8 mouse cellular contexts compared by ENCODE assay signal in genomic region chr1:30584806-30585205, GRCm38 (mm10).
DNase-seq lines count a peak whose midpoint lies in the region; ATAC-seq lines count a peak whose summit lies in the region.

No protein-coding gene starts in this region.

- no peaks in the 10 kb centered on the region for H3K27me3 ChIP-seq in hindbrain, embryonic 13.5 days
- H3K27me3 ChIP-seq in hindbrain, embryonic 10.5 days (ENCODE audit: insufficient read depth, poor library complexity, severe bottlenecking): no peaks in the 10 kb centered on the region
- H3K27me3 ChIP-seq in embryonic facial prominence, embryonic 10.5 days (replicated peaks; ENCODE audit: low read depth, poor library complexity, severe bottlenecking): no peaks in the 10 kb centered on the region
- H3K27me3 ChIP-seq in limb, embryonic 10.5 days (ENCODE audit: low read depth, poor library complexity, severe bottlenecking): no peaks in the 10 kb centered on the region

- no peak overlapping the region for H3K4me2 ChIP-seq in hindbrain, embryonic 13.5 days

- 5% methylated on average over 4 of the region's 4 CpGs for WGBS in hindbrain, embryonic 13.5 days
- 12% methylated on average over 4 of the region's 4 CpGs for WGBS in hindbrain, embryonic 10.5 days
- 10% methylated on average over 4 of the region's 4 CpGs for WGBS in embryonic facial prominence, embryonic 10.5 days
- 13% methylated on average over 4 of the region's 4 CpGs for WGBS in limb, embryonic 10.5 days

- no peak overlapping the region for H3K4me3 ChIP-seq in hindbrain, embryonic 13.5 days
- H3K4me3 ChIP-seq in hindbrain, embryonic 10.5 days: no peak overlapping the region
- no peak overlapping the region for H3K4me3 ChIP-seq in embryonic facial prominence, embryonic 10.5 days
- no peak overlapping the region for H3K4me3 ChIP-seq in limb, embryonic 10.5 days

- no peaks in the 10 kb centered on the region for H3K9me3 ChIP-seq in hindbrain, embryonic 13.5 days
- H3K9me3 ChIP-seq in hindbrain, embryonic 10.5 days: no peaks in the 10 kb centered on the region
- H3K9me3 ChIP-seq in embryonic facial prominence, embryonic 10.5 days: no peaks in the 10 kb centered on the region
- no peaks in the 10 kb centered on the region for H3K9me3 ChIP-seq in limb, embryonic 10.5 days (replicated peaks)

- no peak overlapping the region for H3K9ac ChIP-seq in hindbrain, embryonic 13.5 days

- H3K27ac ChIP-seq in hindbrain, embryonic 13.5 days: no peak overlapping the region
- no peak overlapping the region for H3K27ac ChIP-seq in hindbrain, embryonic 10.5 days
- H3K27ac ChIP-seq in embryonic facial prominence, embryonic 10.5 days (replicated peaks): no peak overlapping the region
- no peak overlapping the region for H3K27ac ChIP-seq in limb, embryonic 10.5 days

- no peaks in the 10 kb centered on the region for H3K4me1 ChIP-seq in hindbrain, embryonic 13.5 days (replicated peaks)
- no peaks in the 10 kb centered on the region for H3K4me1 ChIP-seq in hindbrain, embryonic 10.5 days (replicated peaks)
- H3K4me1 ChIP-seq in embryonic facial prominence, embryonic 10.5 days: no peaks in the 10 kb centered on the region
- no peaks in the 10 kb centered on the region for H3K4me1 ChIP-seq in limb, embryonic 10.5 days

- no peak for DNase-seq in hindbrain, embryonic 10.5 days (ENCODE audit: low spot score)
- peak; percentile 53 for DNase-seq in 416B (ENCODE audit: low read depth)
- DNase-seq in Muller cell, postnatal 12 days (ENCODE audit: inconsistent ontology term): peak; percentile 55
- DNase-seq in embryonic facial prominence, embryonic 10.5 days (ENCODE audit: low spot score): peak; percentile 34
- peak; percentile 42 for DNase-seq in limb, embryonic 10.5 days (ENCODE audit: low spot score)
- peak; percentile 13 for DNase-seq in right cerebral cortex, postnatal 14 days
- DNase-seq in urinary bladder, postnatal 10 days (ENCODE audit: low spot score): no peak

- no peaks in the 10 kb centered on the region for H3K36me3 ChIP-seq in hindbrain, embryonic 13.5 days
- no peaks in the 10 kb centered on the region for H3K36me3 ChIP-seq in hindbrain, embryonic 10.5 days
- H3K36me3 ChIP-seq in embryonic facial prominence, embryonic 10.5 days (replicated peaks): no peaks in the 10 kb centered on the region
- no peaks in the 10 kb centered on the region for H3K36me3 ChIP-seq in limb, embryonic 10.5 days

- peak; percentile 39; the same call in 1 of the 2 replicates for ATAC-seq in hindbrain, embryonic 13.5 days (ENCODE audit: low FRiP score)

Comparison
In these comparisons a context has a peak if more than half of its experiments do, and no peak if none do; other contexts are left out.
1. DNase-seq: peak in 416B (single experiment), Muller cell, postnatal 12 days (single experiment), embryonic facial prominence, embryonic 10.5 days (single experiment), limb, embryonic 10.5 days (single experiment) and right cerebral cortex, postnatal 14 days (single experiment); none in hindbrain, embryonic 10.5 days (single experiment) and urinary bladder, postnatal 10 days (single experiment).